Comparison of ENCODE assay signal across 11 mouse cellular contexts in the genomic region with DNA sequence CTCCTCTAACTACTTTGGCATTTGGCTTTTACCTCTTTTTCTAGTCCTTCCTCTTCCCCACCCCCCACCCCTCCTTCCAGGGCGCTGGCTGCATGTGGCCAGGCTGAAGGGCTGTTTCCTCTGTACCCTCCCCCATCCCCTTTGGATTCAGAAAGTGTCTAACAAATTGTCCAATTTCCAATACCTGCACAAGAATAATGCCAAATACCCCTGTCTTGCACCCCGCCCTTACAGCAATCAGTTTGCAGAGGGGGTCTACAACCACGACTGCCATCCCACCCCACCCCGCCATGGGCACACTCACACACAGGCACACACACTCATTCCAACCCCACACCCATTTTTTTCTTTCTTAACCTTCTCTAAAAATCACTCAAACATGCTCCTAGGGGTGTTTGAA. TPM values are rescaled to one million over a fixed set of nuclear protein-coding genes. Genes with fewer than 3 reads are reported as not detected.
DNase-seq lines count a peak whose midpoint lies in the region; ATAC-seq and TF ChIP-seq lines count a peak whose summit lies in the region.
"Had no signal": no experiment of that assay in that cellular context is flagged by ENCODE, and none has a peak within 500 bp of the region (broad histone marks: within the 10 kb centered on the region; RNA-seq: fewer than 3 reads in every experiment).

No protein-coding gene starts in this region.

- H3K4me3 ChIP-seq in neural tube, embryonic 11.5 days (ENCODE audit: low read depth, low read length): peak overlapping the region; percentile 30
- peak overlapping the region; percentile 34; the same call in 1 of the 2 replicates for H3K4me3 ChIP-seq in intestine, embryonic 14.5 days (ENCODE audit: low read depth, low read length)
- peak overlapping the region; percentile 30 for H3K4me3 ChIP-seq in olfactory bulb, adult 2 months (ENCODE audit: insufficient read depth, low read depth, low read length)

- H3K4me2 ChIP-seq in neural tube, embryonic 11.5 days (ENCODE audit: low read depth): peak overlapping the region; percentile 61
- peak overlapping the region; percentile 71 for H3K4me2 ChIP-seq in intestine, embryonic 14.5 days (ENCODE audit: low read length)

- WGBS in neural tube, embryonic 11.5 days: 8% methylated on average over 4 of the region's 4 CpGs
- 11% methylated on average over 4 of the region's 4 CpGs for WGBS in intestine, embryonic 14.5 days
- 6% methylated on average over 4 of the region's 4 CpGs for WGBS in olfactory bulb, adult 2 months

- no peak for TF ChIP-seq POLR2A in olfactory bulb, adult 2 months (IDR thresholded peaks at IDR 0.05; ENCODE audit: insufficient read depth, low read depth, low read length)

- H3K27ac ChIP-seq in neural tube, embryonic 11.5 days (ENCODE audit: low read depth, low read length): no peak overlapping the region; the same call in 1 of the 2 replicates
- no peak overlapping the region for H3K27ac ChIP-seq in intestine, embryonic 14.5 days (ENCODE audit: low read depth)
- H3K27ac ChIP-seq in olfactory bulb, adult 2 months (ENCODE audit: insufficient read depth, low read depth, low read length): no peak overlapping the region
- H3K27ac ChIP-seq: macrophage had no signal

- peak; percentile 40 for DNase-seq in heart, adult 11 months
- no peak for DNase-seq in heart, postnatal 4 days
- no peak for DNase-seq in neural tube, embryonic 11.5 days (ENCODE audit: low spot score)
- no peak for DNase-seq in neural tube, embryonic 10.5 days (ENCODE audit: extremely low spot score, low spot score)
- DNase-seq in intestine, embryonic 14.5 days (ENCODE audit: low spot score): no peak
- DNase-seq in layer of hippocampus, adult 18-20 months (ENCODE audit: low spot score in 2 of 2): no peak
- DNase-seq in T-cell, adult 2 months (ENCODE audit: low spot score): no peak

- peak overlapping the region; percentile 42 for H3K9ac ChIP-seq in neural tube, embryonic 11.5 days (ENCODE audit: low read length)
- H3K9ac ChIP-seq in intestine, embryonic 14.5 days (ENCODE audit: low read length): no peak overlapping the region

- H3K36me3 ChIP-seq in neural tube, embryonic 11.5 days (ENCODE audit: control insufficient read depth, insufficient read depth, low read length): no peaks in the 10 kb centered on the region
- H3K36me3 ChIP-seq in intestine, embryonic 14.5 days (ENCODE audit: control insufficient read depth, insufficient read depth, low read length): no peaks in the 10 kb centered on the region

- no peak for ATAC-seq in neural tube, embryonic 11.5 days (ENCODE audit: insufficient read depth, low FRiP score, low TSS enrichment)
- no peak for ATAC-seq in intestine, embryonic 14.5 days (replicated peaks; ENCODE audit: low FRiP score, low TSS enrichment, low read depth)

- no peaks in the 10 kb centered on the region for H3K9me3 ChIP-seq in neural tube, embryonic 11.5 days (ENCODE audit: control insufficient read depth, low read length)
- H3K9me3 ChIP-seq in intestine, embryonic 14.5 days (ENCODE audit: control insufficient read depth, low read length): no peaks in the 10 kb centered on the region

- TF ChIP-seq CTCF in olfactory bulb, adult 2 months (IDR thresholded peaks at IDR 0.05; ENCODE audit: insufficient read depth, low read depth, low read length): no peak

- H3K27me3 ChIP-seq in neural tube, embryonic 11.5 days (ENCODE audit: control insufficient read depth, insufficient read depth, low read length): no peaks in the 10 kb centered on the region
- peaks cover 8% of the 10 kb centered on the region for H3K27me3 ChIP-seq in intestine, embryonic 14.5 days (replicated peaks; ENCODE audit: control insufficient read depth, insufficient read depth, low read length)

- H3K4me1 ChIP-seq in neural tube, embryonic 11.5 days (ENCODE audit: control insufficient read depth, insufficient read depth, low read length): peaks cover 5% of the 10 kb centered on the region
- H3K4me1 ChIP-seq in intestine, embryonic 14.5 days (replicated peaks; ENCODE audit: control insufficient read depth, insufficient read depth, low read length): peaks cover 17% of the 10 kb centered on the region; the same call in 1 of the 2 replicates
- no peaks in the 10 kb centered on the region for H3K4me1 ChIP-seq in olfactory bulb, adult 2 months (ENCODE audit: control insufficient read depth, insufficient read depth, low read length)

RNA-seq across cellular contexts. Expression of a gene that starts 1.5 kb away (rescaled TPM):
- total RNA-seq in heart, postnatal 4 days (2021): 1 to 10 TPM; 4.0 to 5.3 TPM
- 330 and 357 TPM in 2 replicates for polyA plus RNA-seq in neural tube, embryonic 11.5 days (2014; fragmentation: Nextera tagmentation; extraction: Ambion mirVana)
- polyA plus RNA-seq in intestine, embryonic 14.5 days (2014; fragmentation: Nextera tagmentation; extraction: Ambion mirVana): 104 and 111 TPM in 2 replicates
- polyA plus RNA-seq in olfactory bulb, adult 2 months (2012; ENCODE audit: insufficient read depth, insufficient read length, low replicate concordance, missing spikeins): not detected in 2 replicates
- 100 to 1,000 TPM; 188 to 212 TPM for total RNA-seq in layer of hippocampus, adult 18-20 months (2021)
- total RNA-seq: hematopoietic stem cell, adult 5-6 weeks had no signal
- polyA plus RNA-seq: macrophage; spleen, adult 2 months had no signal
